Mouse (Mus musculus): ENCODE results near the gene Map3k10.

Map3k10 gene

GRCm38 (mm10) chr7:27609688-27610087 is 64.7 kb downstream of the Map3k10 start:
- no peak for DNase-seq (ENCODE audit: low read depth, low spot score)

- no peak for DNase-seq (ENCODE audit: low read depth, low spot score)
Measured at GRCm38 (mm10) chr7:27609285-27609684, 65.1 kb downstream of the Map3k10 start.

- DNase-seq (ENCODE audit: low read depth, low spot score) = no peak
Measured at GRCm38 (mm10) chr7:27608130-27608529, 66.3 kb downstream of the Map3k10 start.

GRCm38 (mm10) chr7:27607580-27607979 is 66.8 kb downstream of the Map3k10 start:
- peak; percentile 93 for DNase-seq (ENCODE audit: low read depth, low spot score)

GRCm38 (mm10) chr7:27606481-27607254 is 67.7 kb downstream of the Map3k10 start:
- no peak for DNase-seq (ENCODE audit: low read depth, low spot score)

All from brain, adult 2 months (tissue).